ENCODE assay signal across 21 mouse cellular contexts in the genomic region with DNA sequence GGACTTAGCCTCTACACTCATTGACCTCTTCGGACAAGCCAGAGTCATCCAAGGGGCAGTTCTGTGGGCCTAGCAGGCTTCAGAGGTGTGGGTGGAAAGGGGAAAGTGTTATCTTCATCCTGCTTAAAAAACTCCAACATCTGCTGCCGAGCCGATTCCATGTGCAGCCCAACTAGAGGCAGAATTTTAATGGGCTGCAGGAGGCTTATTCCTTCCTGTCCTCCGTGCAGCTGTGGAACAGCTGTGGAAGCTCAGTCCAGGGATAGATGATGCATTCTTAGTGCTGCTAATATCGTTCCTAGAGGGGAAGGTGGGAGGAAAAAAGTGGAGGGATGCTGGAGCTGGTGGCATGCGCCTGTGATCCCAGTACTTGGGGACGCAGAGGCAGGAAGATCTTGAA. TPM values are rescaled to one million over a fixed set of nuclear protein-coding genes. Genes with fewer than 3 reads are reported as not detected.
DNase-seq lines count a peak whose midpoint lies in the region; ATAC-seq and TF ChIP-seq lines count a peak whose summit lies in the region.
"Had no signal": no experiment of that assay in that cellular context is flagged by ENCODE, and none has a peak within 500 bp of the region (broad histone marks: within the 10 kb centered on the region; RNA-seq: fewer than 3 reads in every experiment).

No protein-coding gene starts in this region.

- 55% methylated on average over 7 of the region's 7 CpGs for WGBS in stomach, embryonic 16.5 days
- 53% methylated on average over 7 of the region's 7 CpGs for WGBS in stomach, postnatal 0 days
- WGBS in limb, embryonic 10.5 days, result 61% methylated on average over 7 of the region's 7 CpGs

- no peak for TF ChIP-seq EP300 in stomach, postnatal 0 days (optimal IDR thresholded peaks at IDR 0.05)

- H3K36me3 ChIP-seq in stomach, embryonic 16.5 days (ENCODE audit: control insufficient read depth, insufficient read depth, low read length), result no peaks in the 10 kb centered on the region
- H3K36me3 ChIP-seq in stomach, postnatal 0 days (ENCODE audit: control insufficient read depth, insufficient read depth, low read length), result no peaks in the 10 kb centered on the region
- no peaks in the 10 kb centered on the region for H3K36me3 ChIP-seq in limb, embryonic 10.5 days
- H3K36me3 ChIP-seq: embryonic facial prominence, embryonic 15.5 days; forebrain, embryonic 10.5 days; heart, embryonic 13.5 days had no signal

- ATAC-seq in stomach, embryonic 16.5 days (ENCODE audit: insufficient read depth, low FRiP score), result 0 out of 2 replicates have a peak, but pooled peaks have one; percentile 21
- no peak for ATAC-seq in stomach, postnatal 0 days (ENCODE audit: low FRiP score, low TSS enrichment)
- ATAC-seq: inflammation-experienced regulatory T-cells, adult 6 months; lung, postnatal 0 days had no signal

- no peak overlapping the region for H3K4me2 ChIP-seq in stomach, embryonic 16.5 days (ENCODE audit: low read depth, low read length)
- H3K4me2 ChIP-seq in stomach, postnatal 0 days (replicated peaks; ENCODE audit: low read depth), result no peak overlapping the region
- H3K4me2 ChIP-seq: embryonic facial prominence, embryonic 15.5 days; heart, embryonic 13.5 days had no signal

- no peaks in the 10 kb centered on the region for H3K27me3 ChIP-seq in stomach, embryonic 16.5 days (ENCODE audit: control insufficient read depth, insufficient read depth, low read length)
- no peaks in the 10 kb centered on the region for H3K27me3 ChIP-seq in stomach, postnatal 0 days (ENCODE audit: control insufficient read depth, insufficient read depth, low read length)
- H3K27me3 ChIP-seq in limb, embryonic 10.5 days (ENCODE audit: low read depth, poor library complexity, severe bottlenecking), result no peaks in the 10 kb centered on the region
- H3K27me3 ChIP-seq: heart, embryonic 13.5 days had no signal

- no peak overlapping the region for H3K9ac ChIP-seq in stomach, embryonic 16.5 days (ENCODE audit: low read length)
- H3K9ac ChIP-seq in stomach, postnatal 0 days (ENCODE audit: low read length), result no peak overlapping the region
- H3K9ac ChIP-seq: embryonic facial prominence, embryonic 15.5 days; heart, embryonic 13.5 days; liver, embryonic 14.5 days had no signal

- H3K4me1 ChIP-seq in stomach, embryonic 16.5 days (ENCODE audit: control insufficient read depth, insufficient read depth, low read length), result peaks cover 5% of the 10 kb centered on the region; the same call in 1 of the 2 replicates
- H3K4me1 ChIP-seq in stomach, postnatal 0 days (replicated peaks; ENCODE audit: control insufficient read depth, insufficient read depth), result no peaks in the 10 kb centered on the region
- peaks cover 8% of the 10 kb centered on the region for H3K4me1 ChIP-seq in limb, embryonic 10.5 days
- H3K4me1 ChIP-seq: forebrain, embryonic 10.5 days; heart, embryonic 13.5 days; megakaryocyte, embryonic 14.5 days had no signal

- H3K4me3 ChIP-seq in gastrocnemius, adult 2 months, result no peak overlapping the region
- no peak overlapping the region for H3K4me3 ChIP-seq in stomach, embryonic 16.5 days (replicated peaks; ENCODE audit: low read length)
- no peak overlapping the region for H3K4me3 ChIP-seq in stomach, postnatal 0 days (ENCODE audit: low read depth, low read length)
- no peak overlapping the region for H3K4me3 ChIP-seq in limb, embryonic 10.5 days
- H3K4me3 ChIP-seq: embryonic facial prominence, embryonic 15.5 days; forebrain, embryonic 10.5 days; heart, embryonic 13.5 days; megakaryocyte, embryonic 14.5 days had no signal

- no peak overlapping the region for H3K27ac ChIP-seq in gastrocnemius, adult 2 months
- H3K27ac ChIP-seq in stomach, embryonic 16.5 days (ENCODE audit: low read length), result no peak overlapping the region
- H3K27ac ChIP-seq in stomach, postnatal 0 days (replicated peaks), result no peak overlapping the region
- no peak overlapping the region for H3K27ac ChIP-seq in limb, embryonic 10.5 days
- H3K27ac ChIP-seq: embryonic facial prominence, embryonic 15.5 days; forebrain, embryonic 10.5 days; heart, embryonic 13.5 days; liver, embryonic 14.5 days had no signal

- intact Hi-C loops in gastrocnemius, adult 2 months (cut with DNase I), result no loop called here

- H3K9me3 ChIP-seq in stomach, embryonic 16.5 days (replicated peaks; ENCODE audit: control insufficient read depth, low read length), result no peaks in the 10 kb centered on the region
- no peaks in the 10 kb centered on the region for H3K9me3 ChIP-seq in stomach, postnatal 0 days (ENCODE audit: control insufficient read depth, low read length)
- H3K9me3 ChIP-seq in limb, embryonic 10.5 days (replicated peaks), result no peaks in the 10 kb centered on the region
- H3K9me3 ChIP-seq: embryonic facial prominence, embryonic 15.5 days had no signal

- TF ChIP-seq CTCF in gastrocnemius, adult 2 months (IDR thresholded peaks at IDR 0.05), result no peak
- no peak for TF ChIP-seq CTCF in stomach, postnatal 0 days (IDR thresholded peaks at IDR 0.05; ENCODE audit: low read depth)

- peak; percentile 37 for DNase-seq in gastrocnemius, adult 2 months
- no peak for DNase-seq in gastrocnemius, adult 8-10 months (ENCODE audit: low spot score in 2 of 2)
- DNase-seq in stomach, postnatal 0 days (ENCODE audit: low spot score), result no peak
- DNase-seq in limb, embryonic 10.5 days (ENCODE audit: low spot score), result peak; percentile 36
- no peak for DNase-seq in retina, postnatal 1 day
- no peak for DNase-seq in spleen, postnatal 4 days (ENCODE audit: low spot score in 2 of 2)
- no peak for DNase-seq in retina, embryonic 14.5 days (ENCODE audit: low spot score)
- DNase-seq: adrenal gland, adult 8-10 months; cerebellum, adult 11-12 months; kidney, adult 9 months; layer of hippocampus, postnatal 36 days; right cerebral cortex, postnatal 14 days had no signal

RNA-seq across cellular contexts. Expression of a gene that starts 52.0 kb away (rescaled TPM):
- total RNA-seq in gastrocnemius, adult 2 months (2021), result under 1 TPM; 0.10 to 0.11 TPM
- under 1 TPM in 1 of 4 experiments, not detected in 3; 0.07 TPM for total RNA-seq in gastrocnemius, adult 8-10 months (2022)
- 0.21 and 0.29 TPM in 2 replicates for polyA plus RNA-seq in stomach, embryonic 16.5 days (2015; fragmentation: Nextera tagmentation; extraction: Ambion mirVana)
- polyA plus RNA-seq in stomach, postnatal 0 days (2015; fragmentation: Nextera tagmentation; extraction: Ambion mirVana), result 0.06 and 0.27 TPM in 2 replicates
- 0.03 TPM in 1 of 2 replicates, not detected in the other for polyA plus RNA-seq in limb, embryonic 10.5 days (2016; fragmentation: Nextera tagmentation; extraction: Ambion mirVana)
- total RNA-seq: CH12.LX had no signal
- polyA plus RNA-seq: inflammation-experienced regulatory T-cells, adult 6 months; liver, embryonic 14.5 days; lung, postnatal 0 days had no signal

Comparison
In these comparisons a context has a peak if more than half of its experiments do, and no peak if none do; other contexts are left out.
1. DNase-seq: peak in gastrocnemius, adult 2 months (single experiment) and limb, embryonic 10.5 days (single experiment); none in gastrocnemius, adult 8-10 months (0 of 2), stomach, postnatal 0 days (single experiment), retina, postnatal 1 day (single experiment), spleen, postnatal 4 days (0 of 2) and retina, embryonic 14.5 days (single experiment).